ENCODE assay signal across 8 mouse cellular contexts in genomic region chr5:102070788-102071187, GRCm38 (mm10). TPM values are rescaled to one million over a fixed set of nuclear protein-coding genes. Genes with fewer than 3 reads are reported as not detected.
DNase-seq lines count a peak whose midpoint lies in the region; ATAC-seq and TF ChIP-seq lines count a peak whose summit lies in the region.

No protein-coding gene starts in this region.

- peaks cover 48% of the 10 kb centered on the region for H3K4me1 ChIP-seq in E14TG2a.4 (replicated peaks; ENCODE audit: low read depth, low read length)
- H3K4me1 ChIP-seq in hindbrain, embryonic 12.5 days = peaks cover 35% of the 10 kb centered on the region

- H3K27me3 ChIP-seq in E14TG2a.4 (ENCODE audit: insufficient read depth, low read length) = no peaks in the 10 kb centered on the region
- no peaks in the 10 kb centered on the region for H3K27me3 ChIP-seq in hindbrain, embryonic 12.5 days

- H3K9me3 ChIP-seq in E14TG2a.4 (ENCODE audit: low read length) = no peaks in the 10 kb centered on the region
- H3K9me3 ChIP-seq in hindbrain, embryonic 12.5 days (replicated peaks) = no peaks in the 10 kb centered on the region

- H3K36me3 ChIP-seq in E14TG2a.4 (ENCODE audit: insufficient read depth, low read length) = no peaks in the 10 kb centered on the region
- peaks cover 8% of the 10 kb centered on the region; the same call in 1 of the 2 replicates for H3K36me3 ChIP-seq in hindbrain, embryonic 12.5 days
- no peaks in the 10 kb centered on the region for H3K36me3 ChIP-seq in macrophage (ENCODE audit: inconsistent target)

- H3K4me2 ChIP-seq in hindbrain, embryonic 12.5 days (replicated peaks) = peak overlapping the region; percentile 75

- H3K4me3 ChIP-seq in E14TG2a.4 (replicated peaks; ENCODE audit: low read length) (peak overlapping the region; percentile 90), macrophage (ENCODE audit: inconsistent target) (peak overlapping the region; percentile 40)
- H3K4me3 ChIP-seq in hindbrain, embryonic 12.5 days = peak overlapping the region; percentile 95

- no peak for TF ChIP-seq CTCF in E14TG2a.4 (conservative IDR thresholded peaks at IDR 0.05; ENCODE audit: low read length)

- peak overlapping the region; percentile 48 for H3K9ac ChIP-seq in hindbrain, embryonic 12.5 days

- 30% methylated on average over 4 of the region's 4 CpGs for WGBS in hindbrain, embryonic 12.5 days
- 26% methylated on average over 4 of the region's 4 CpGs for WGBS in macrophage (ENCODE audit: missing documents)

- ATAC-seq in hindbrain, embryonic 12.5 days (ENCODE audit: low FRiP score) = no peak
- ATAC-seq in cerebellum, adult (ENCODE audit: insufficient number of reproducible peaks, low FRiP score, low TSS enrichment) = no peak

- H3K79me2 ChIP-seq in macrophage (ENCODE audit: inconsistent target) = peaks cover 33% of the 10 kb centered on the region

- DNase-seq in cerebellum, adult 11-12 months = peak; percentile 61
- no peak for DNase-seq in cerebellum, adult 9-10 months
- DNase-seq in ovary, postnatal 36 days (ENCODE audit: low spot score) = no peak
- no peak for DNase-seq in kidney, adult 8-10 months

- H3K27ac ChIP-seq in hindbrain, embryonic 12.5 days = peak overlapping the region; percentile 98
- H3K27ac ChIP-seq in macrophage = peak overlapping the region; percentile 100

RNA-seq across cellular contexts. Expression of gene Wdfy3, which starts 1.1 kb away (rescaled TPM):
- polyA plus RNA-seq in hindbrain, embryonic 12.5 days (2016; fragmentation: Nextera tagmentation; extraction: Ambion mirVana) = 41.3 and 41.9 TPM in 2 replicates
- total RNA-seq in macrophage (2018; cell fraction: chromatin; rRNA removed) = 100 to 1,000 TPM; 154 to 501 (median 335) TPM
- total RNA-seq in macrophage (2018; cell fraction: cytosol; rRNA removed) = 10 to 100 TPM; 33.2 to 88.4 (median 66.0) TPM
- total RNA-seq in macrophage (2018; cell fraction: nucleus; rRNA removed) = 100 to 1,000 TPM in 25 of 26 experiments, 10 to 100 TPM in 1; 87.8 to 329 (median 181) TPM
- 31.1 to 45.6 TPM (median 42.4 TPM) in 3 replicates for polyA plus RNA-seq in macrophage (2018)

Comparison
In these comparisons a context has a peak if more than half of its experiments do, and no peak if none do; other contexts are left out.
1. H3K4me3 ChIP-seq: peak in every context shown above with its lines; median percentile 95 in hindbrain, embryonic 12.5 days; 90 in E14TG2a.4; 40 in macrophage.